Mouse (Mus musculus): ENCODE measurements around the gene Tmem109.

Tmem109 gene

GRCm38 (mm10) chr19:10892201-10892600 lies 10.4 kb upstream of the Tmem109 start:
- no peak for DNase-seq (ENCODE audit: low spot score)

GRCm38 (mm10) chr19:10880975-10881425 lies 801 bp downstream of the Tmem109 start:
- no peak for DNase-seq (ENCODE audit: low spot score)

- peak; percentile 82 for DNase-seq (ENCODE audit: low spot score)
These were observed 1.5 kb downstream of the Tmem109 start for GRCm38 (mm10) chr19:10880085-10880974.

- no peak for DNase-seq (ENCODE audit: low spot score)
These were observed 3.5 kb downstream of the Tmem109 start for GRCm38 (mm10) chr19:10878201-10878837.

- no peak for DNase-seq (ENCODE audit: low spot score)
These were observed 10.4 kb downstream of the Tmem109 start for GRCm38 (mm10) chr19:10871328-10871961.

GRCm38 (mm10) chr19:10870676-10871075 lies 11.1 kb downstream of the Tmem109 start:
- no peak for DNase-seq (ENCODE audit: low spot score)

- DNase-seq (ENCODE audit: low spot score) = no peak
These were observed 11.8 kb downstream of the Tmem109 start, which contains the start of gene Tmem132a for GRCm38 (mm10) chr19:10869886-10870527. Gene Tmem132a, minus strand, starts transcription at chr19:10869940.

GRCm38 (mm10) chr19:10869241-10869885 lies 12.4 kb downstream of the Tmem109 start:
- no peak for DNase-seq (ENCODE audit: low spot score)

GRCm38 (mm10) chr19:10868623-10869141 lies 13.1 kb downstream of the Tmem109 start:
- no peak for DNase-seq (ENCODE audit: low spot score)

- DNase-seq (ENCODE audit: low spot score) = no peak
These were observed 13.7 kb downstream of the Tmem109 start for GRCm38 (mm10) chr19:10867946-10868622.

GRCm38 (mm10) chr19:10866351-10866750 lies 15.4 kb downstream of the Tmem109 start:
- no peak for DNase-seq (ENCODE audit: low spot score)

- no peak for DNase-seq (ENCODE audit: low spot score)
These were observed 21.7 kb downstream of the Tmem109 start for GRCm38 (mm10) chr19:10860072-10860497.

- DNase-seq (ENCODE audit: low spot score) = no peak
These were observed 25.3 kb downstream of the Tmem109 start for GRCm38 (mm10) chr19:10856520-10856919.

- DNase-seq (ENCODE audit: low spot score) = no peak
These were observed 26.4 kb downstream of the Tmem109 start for GRCm38 (mm10) chr19:10855422-10855821.

- no peak for DNase-seq (ENCODE audit: low spot score)
These were observed 34.3 kb downstream of the Tmem109 start for GRCm38 (mm10) chr19:10847311-10848087.

GRCm38 (mm10) chr19:10846150-10846549 lies 35.7 kb downstream of the Tmem109 start:
- DNase-seq (ENCODE audit: low spot score) = no peak

GRCm38 (mm10) chr19:10845454-10845853 lies 36.3 kb downstream of the Tmem109 start:
- no peak for DNase-seq (ENCODE audit: low spot score)

GRCm38 (mm10) chr19:10844206-10844605 lies 37.6 kb downstream of the Tmem109 start:
- DNase-seq (ENCODE audit: low spot score) = no peak

GRCm38 (mm10) chr19:10842914-10843313 lies 38.9 kb downstream of the Tmem109 start:
- DNase-seq (ENCODE audit: low spot score) = no peak
